Mouse (Mus musculus) liver, embryonic 14.5 days (tissue): Measurements from ENCODE around the gene Slc2a3.

Experiments
- CTCF ChIP-seq: IDR thresholded peaks from 2 replicates; pipeline ENCODE4 v1.5.1; 2016; ENCODE audit warnings: antibody characterized with exemption, low read depth, control low read depth
- EP300 ChIP-seq: IDR thresholded peaks from 2 replicates; pipeline ENCODE4 v1.6.1; 2016; ENCODE audit warnings: antibody characterized with exemption, low read depth

GRCm38 (mm10) chr6:122819306-122820070 is 18.0 kb upstream of the Slc2a3 start, which contains the start of gene Foxj2:
- TF ChIP-seq CTCF (no peak), EP300 (no peak)
